Mouse (Mus musculus): ENCODE measurements at regions not wholly inside any gene's neighbourhood (a gene's known extent, or its start where the extent isn't known, plus 50 kb on each side); places are given as distances from the start of the nearest gene placed in this dataset.

GRCm38 (mm10) chr15:62568788-62569713 lies 1275.9 kb downstream of the Gsdmc2 start:
- H3K36me3 ChIP-seq = no peaks in the 10 kb centered on the region
- H3K4me1 ChIP-seq = 0 out of 2 replicates have a peak, but pooled peaks cover 5% of the 10 kb centered on the region
- H3K4me3 ChIP-seq = no peak overlapping the region
- no peak for DNase-seq (ENCODE audit: low spot score)
- H3K27me3 ChIP-seq (ENCODE audit: low read depth, poor library complexity, severe bottlenecking) = no peaks in the 10 kb centered on the region
- H3K27ac ChIP-seq (replicated peaks) = no peak overlapping the region
- H3K9me3 ChIP-seq (replicated peaks) = no peaks in the 10 kb centered on the region
- 82% methylated on average over 7 of the region's 7 CpGs for WGBS

DNA sequence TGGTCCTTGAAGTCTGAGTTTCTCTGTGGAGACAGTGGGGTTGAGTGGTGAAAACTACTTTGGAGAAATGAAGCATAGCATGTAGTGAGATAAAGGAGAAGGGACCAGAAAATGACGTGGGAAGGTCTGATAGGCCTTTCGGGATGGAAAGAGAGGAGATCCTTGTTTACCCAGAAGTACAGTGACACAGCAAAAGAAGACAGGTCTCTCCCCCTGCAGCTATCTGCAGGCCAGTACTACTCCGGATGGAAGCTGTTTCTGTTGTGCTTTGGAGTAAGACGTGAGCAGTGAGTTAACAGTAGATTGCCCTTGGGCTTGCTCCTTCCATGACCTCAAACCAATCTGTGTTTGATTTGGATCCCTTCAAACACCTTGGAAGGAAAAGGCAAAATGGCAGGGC lies 1277.5 kb downstream of the Gsdmc2 start:
- no peaks in the 10 kb centered on the region for H3K27me3 ChIP-seq (ENCODE audit: low read depth, poor library complexity, severe bottlenecking)
- H3K27ac ChIP-seq (replicated peaks) = no peak overlapping the region
- WGBS = 87% methylated on average over 4 of the region's 4 CpGs
- H3K4me3 ChIP-seq = no peak overlapping the region
- H3K4me1 ChIP-seq = 0 out of 2 replicates have a peak, but pooled peaks cover 5% of the 10 kb centered on the region
- DNase-seq (ENCODE audit: low spot score) = no peak
- H3K9me3 ChIP-seq (replicated peaks) = no peaks in the 10 kb centered on the region
- no peaks in the 10 kb centered on the region for H3K36me3 ChIP-seq

DNA sequence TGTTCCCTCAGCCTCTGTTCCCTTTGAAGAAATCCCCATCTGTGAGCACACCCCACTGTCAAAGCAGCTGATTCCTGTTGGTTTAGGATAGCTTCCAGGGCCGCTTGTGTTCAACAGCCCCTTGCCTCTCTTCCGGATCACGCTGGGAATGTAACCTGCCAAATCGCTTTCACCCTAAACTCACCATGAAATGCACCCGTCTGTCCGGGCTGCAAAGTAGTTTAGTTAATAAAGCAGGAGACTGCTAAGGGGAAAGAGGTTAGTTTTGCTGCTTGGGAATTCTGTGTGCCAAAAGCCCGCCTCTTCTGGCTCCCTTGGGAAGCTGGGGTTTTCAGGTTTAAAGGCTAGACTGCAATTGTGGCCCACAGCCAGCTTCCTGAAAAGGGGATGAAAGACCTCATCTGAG lies 1278.9 kb downstream of the Gsdmc2 start:
- H3K27ac ChIP-seq (replicated peaks) = no peak overlapping the region
- peak; percentile 12 for DNase-seq (ENCODE audit: low spot score)
- no peak overlapping the region for H3K4me3 ChIP-seq
- H3K4me1 ChIP-seq = 0 out of 2 replicates have a peak, but pooled peaks cover 5% of the 10 kb centered on the region
- no peaks in the 10 kb centered on the region for H3K36me3 ChIP-seq
- no peaks in the 10 kb centered on the region for H3K9me3 ChIP-seq (replicated peaks)
- no peaks in the 10 kb centered on the region for H3K27me3 ChIP-seq (ENCODE audit: low read depth, poor library complexity, severe bottlenecking)
- WGBS = 19% methylated on average over 7 of the region's 7 CpGs

DNA sequence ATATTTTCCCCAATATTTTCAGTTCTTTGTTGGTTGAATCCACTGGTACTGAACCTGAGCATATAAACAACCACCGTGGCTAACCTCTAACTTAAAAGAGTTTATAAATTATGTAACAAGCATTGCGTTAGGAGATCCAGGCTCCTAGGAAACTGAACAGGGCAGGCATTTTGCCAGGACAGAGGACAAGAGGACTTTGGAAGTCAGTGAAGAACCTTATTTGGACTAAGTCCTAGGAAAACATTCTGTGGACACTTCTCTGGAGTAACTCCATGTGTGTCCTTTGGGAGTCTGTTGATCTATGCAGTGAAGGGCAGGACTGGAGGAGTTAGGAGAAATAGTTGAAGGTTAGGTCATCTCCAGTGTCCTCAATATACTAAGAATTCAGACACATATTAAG lies 1311.7 kb downstream of the Gsdmc2 start:
- Histone ChIP-seq H3K4me1 (no peaks in the 10 kb centered on the region), H3K36me3 (no peaks in the 10 kb centered on the region), H3K27me3 (ENCODE audit: low read depth, poor library complexity, severe bottlenecking) (no peaks in the 10 kb centered on the region), H3K4me3 (no peak overlapping the region), H3K9me3 (replicated peaks) (no peaks in the 10 kb centered on the region), H3K27ac (replicated peaks) (no peak overlapping the region)
- 88% methylated on average over 2 of the region's 2 CpGs for whole genome bisulfite sequencing
- no peak for DNase-seq (ENCODE audit: low spot score)

DNA sequence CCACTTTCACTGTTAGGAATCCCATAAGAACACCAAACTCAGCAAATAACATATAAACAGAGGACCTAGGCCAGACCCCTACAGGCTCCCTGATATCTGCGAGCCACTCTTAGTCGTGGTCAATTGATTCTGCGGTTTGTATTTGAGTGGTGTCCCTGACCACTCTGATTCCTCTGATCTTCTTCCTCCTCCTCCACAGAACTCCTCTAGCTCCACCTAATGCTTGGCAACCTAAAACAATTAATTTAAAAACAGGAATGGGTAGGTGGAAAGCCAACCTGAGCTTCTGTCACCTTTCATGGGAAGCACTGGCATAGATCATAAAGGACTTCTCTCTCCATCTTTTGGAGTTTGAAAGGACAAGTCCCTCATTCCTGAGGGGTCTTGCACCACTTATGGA lies 1316.0 kb downstream of the Gsdmc2 start:
- no peaks in the 10 kb centered on the region for H3K9me3 ChIP-seq (replicated peaks)
- no peak overlapping the region for H3K27ac ChIP-seq (replicated peaks)
- DNase-seq (ENCODE audit: low spot score) = no peak
- H3K4me3 ChIP-seq = no peak overlapping the region
- H3K36me3 ChIP-seq = no peaks in the 10 kb centered on the region
- no peaks in the 10 kb centered on the region for H3K4me1 ChIP-seq
- H3K27me3 ChIP-seq (ENCODE audit: low read depth, poor library complexity, severe bottlenecking) = no peaks in the 10 kb centered on the region
- 77% methylated on average over 3 of the region's 3 CpGs for WGBS

DNA sequence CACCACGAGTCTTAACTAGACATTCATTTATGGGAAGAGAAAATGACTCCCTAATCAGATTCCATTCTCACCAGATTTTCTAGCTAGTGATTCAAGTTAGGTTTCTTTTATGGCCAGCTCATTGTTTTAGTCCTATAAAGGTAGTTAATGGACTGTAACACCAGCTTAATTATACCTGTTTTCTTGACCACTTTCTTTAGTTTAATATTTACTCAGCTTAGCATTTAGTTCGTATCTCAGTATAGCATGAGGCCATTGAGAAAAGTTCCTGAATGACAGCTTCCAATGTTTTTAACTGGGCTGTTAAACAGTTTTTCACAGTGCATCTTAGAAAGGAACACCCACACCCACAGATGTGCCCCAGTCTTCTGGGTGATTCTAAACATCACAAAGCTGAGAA lies 1320.3 kb downstream of the Gsdmc2 start:
- Histone ChIP-seq H3K27me3 (ENCODE audit: low read depth, poor library complexity, severe bottlenecking) (no peaks in the 10 kb centered on the region), H3K4me3 (no peak overlapping the region), H3K9me3 (replicated peaks) (no peaks in the 10 kb centered on the region), H3K4me1 (no peaks in the 10 kb centered on the region), H3K36me3 (no peaks in the 10 kb centered on the region), H3K27ac (replicated peaks) (no peak overlapping the region)
- no peak for DNase-seq (ENCODE audit: low spot score)
- WGBS = 65% methylated on average over 2 of the region's 2 CpGs

DNA sequence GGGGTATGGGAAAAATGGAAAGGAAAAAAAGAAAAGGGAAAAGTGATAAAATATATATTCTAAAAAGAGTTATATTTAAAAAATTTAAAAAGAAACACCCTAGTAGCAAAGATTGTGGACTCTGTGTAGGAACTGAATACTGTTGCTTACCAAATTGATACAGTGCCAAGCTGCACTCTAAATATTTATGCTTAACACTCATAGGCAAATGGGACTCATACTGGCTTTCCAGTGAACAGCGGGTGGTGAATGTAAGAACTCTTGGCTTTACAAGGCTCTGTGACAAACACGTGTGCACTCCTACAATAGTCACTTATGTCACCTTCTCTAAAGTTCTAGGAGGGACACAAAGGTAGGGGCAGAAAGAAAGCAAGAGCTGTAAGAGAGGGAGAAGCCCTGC lies 1320.8 kb downstream of the Gsdmc2 start:
- Histone ChIP-seq H3K27me3 (ENCODE audit: low read depth, poor library complexity, severe bottlenecking) (no peaks in the 10 kb centered on the region), H3K27ac (replicated peaks) (no peak overlapping the region), H3K36me3 (no peaks in the 10 kb centered on the region), H3K9me3 (replicated peaks) (no peaks in the 10 kb centered on the region), H3K4me3 (no peak overlapping the region), H3K4me1 (no peaks in the 10 kb centered on the region)
- DNase-seq (ENCODE audit: low spot score) = no peak
- WGBS = 69% methylated on average over 2 of the region's 2 CpGs

GRCm38 (mm10) chr15:62513462-62513861 lies 1331.5 kb downstream of the Gsdmc2 start:
- H3K27me3 ChIP-seq (ENCODE audit: low read depth, poor library complexity, severe bottlenecking) = no peaks in the 10 kb centered on the region
- no peaks in the 10 kb centered on the region for H3K4me1 ChIP-seq
- no peak for DNase-seq (ENCODE audit: low spot score)
- no peak overlapping the region for H3K27ac ChIP-seq (replicated peaks)
- WGBS = 77% methylated on average over 1 of the region's 1 CpGs
- no peaks in the 10 kb centered on the region for H3K9me3 ChIP-seq (replicated peaks)
- no peaks in the 10 kb centered on the region for H3K36me3 ChIP-seq
- no peak overlapping the region for H3K4me3 ChIP-seq

DNA sequence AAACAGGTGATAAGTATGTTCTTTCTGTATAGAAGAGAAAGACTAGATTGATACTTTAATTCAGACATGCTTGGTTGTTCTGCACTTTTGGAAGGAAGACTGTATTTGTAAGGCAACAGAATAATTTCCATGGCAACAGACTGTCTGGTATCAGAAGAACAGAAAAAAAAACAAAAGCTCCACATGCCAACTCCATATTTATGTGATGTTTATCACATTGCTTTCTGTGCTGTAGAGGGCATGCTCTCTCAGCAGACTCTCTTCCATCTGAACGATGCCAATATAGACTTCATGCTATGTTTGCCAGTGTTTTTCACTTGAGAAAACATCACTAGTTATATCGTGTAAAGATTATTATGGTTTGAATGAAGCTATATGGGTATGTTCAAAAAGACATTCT lies 1333.5 kb downstream of the Gsdmc2 start:
- no peak overlapping the region for H3K4me3 ChIP-seq
- WGBS = 92% methylated on average over 2 of the region's 2 CpGs
- H3K27ac ChIP-seq (replicated peaks) = no peak overlapping the region
- H3K4me1 ChIP-seq = no peaks in the 10 kb centered on the region
- no peaks in the 10 kb centered on the region for H3K36me3 ChIP-seq
- DNase-seq (ENCODE audit: low spot score) = no peak
- H3K27me3 ChIP-seq (ENCODE audit: low read depth, poor library complexity, severe bottlenecking) = no peaks in the 10 kb centered on the region
- no peaks in the 10 kb centered on the region for H3K9me3 ChIP-seq (replicated peaks)

- WGBS = 84% methylated on average over 3 of the region's 3 CpGs
- Histone ChIP-seq H3K4me3 (no peak overlapping the region), H3K27me3 (ENCODE audit: low read depth, poor library complexity, severe bottlenecking) (no peaks in the 10 kb centered on the region), H3K9me3 (replicated peaks) (no peaks in the 10 kb centered on the region), H3K36me3 (no peaks in the 10 kb centered on the region), H3K27ac (replicated peaks) (no peak overlapping the region), H3K4me1 (no peaks in the 10 kb centered on the region)
- no peak for DNase-seq (ENCODE audit: low spot score)
Measured at GRCm38 (mm10) chr15:62503866-62504265, 1341.1 kb downstream of the Gsdmc2 start.

DNA sequence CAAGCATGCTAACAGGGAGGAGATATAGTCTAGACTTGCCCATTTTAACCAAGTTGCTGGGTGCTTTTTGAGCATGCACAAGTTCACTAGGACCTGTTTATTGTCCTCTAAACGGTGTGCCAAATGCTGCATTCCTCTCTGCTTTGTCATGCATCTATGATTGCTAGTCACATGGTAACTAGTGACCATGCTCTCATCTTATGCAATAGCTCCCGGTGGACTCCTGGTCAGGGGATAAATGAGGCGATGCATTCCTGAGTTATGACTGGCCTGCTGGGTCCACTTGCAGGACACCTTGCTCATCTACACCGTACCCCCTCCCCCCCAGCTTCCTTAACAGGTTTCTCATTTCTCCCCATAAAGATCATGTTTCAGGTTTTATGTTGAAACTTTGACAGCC lies 1344.0 kb downstream of the Gsdmc2 start:
- no peak overlapping the region for H3K27ac ChIP-seq (replicated peaks)
- no peaks in the 10 kb centered on the region for H3K36me3 ChIP-seq
- DNase-seq (ENCODE audit: low spot score) = no peak
- peaks cover 5% of the 10 kb centered on the region for H3K4me1 ChIP-seq
- H3K27me3 ChIP-seq (ENCODE audit: low read depth, poor library complexity, severe bottlenecking) = no peaks in the 10 kb centered on the region
- H3K4me3 ChIP-seq = no peak overlapping the region
- H3K9me3 ChIP-seq (replicated peaks) = no peaks in the 10 kb centered on the region
- WGBS = 88% methylated on average over 4 of the region's 4 CpGs

GRCm38 (mm10) chr15:62500522-62500921 lies 1344.5 kb downstream of the Gsdmc2 start:
- Histone ChIP-seq H3K4me3 (no peak overlapping the region), H3K36me3 (no peaks in the 10 kb centered on the region), H3K9me3 (replicated peaks) (no peaks in the 10 kb centered on the region), H3K27me3 (ENCODE audit: low read depth, poor library complexity, severe bottlenecking) (no peaks in the 10 kb centered on the region), H3K27ac (replicated peaks) (no peak overlapping the region), H3K4me1 (peaks cover 9% of the 10 kb centered on the region)
- WGBS = 81% methylated on average over 2 of the region's 2 CpGs
- DNase-seq (ENCODE audit: low spot score) = no peak

GRCm38 (mm10) chr15:62496193-62496592 lies 1348.8 kb downstream of the Gsdmc2 start:
- H3K4me3 ChIP-seq = no peak overlapping the region
- H3K27me3 ChIP-seq (ENCODE audit: low read depth, poor library complexity, severe bottlenecking) = no peaks in the 10 kb centered on the region
- H3K27ac ChIP-seq (replicated peaks) = no peak overlapping the region
- H3K4me1 ChIP-seq = peaks cover 9% of the 10 kb centered on the region
- no peaks in the 10 kb centered on the region for H3K9me3 ChIP-seq (replicated peaks)
- no peaks in the 10 kb centered on the region for H3K36me3 ChIP-seq
- WGBS = 17% methylated on average over 4 of the region's 4 CpGs
- peak; percentile 15 for DNase-seq (ENCODE audit: low spot score)

Data from midbrain, embryonic 10.5 days (tissue).